Mouse (Mus musculus) stomach, embryonic 15.5 days (tissue): Measurements from ENCODE around the gene Entpd3. TPM values are rescaled to one million over a fixed set of nuclear protein-coding genes. Genes with fewer than 3 reads are reported as not detected.

Experiments
- ATAC-seq: fragments of 200-750 bp; cut with Nextera tagmentation; 2 replicates; pipeline ENCODE4 v1.8.0; 2017; ENCODE audit warnings: low read depth, moderate number of reproducible peaks, moderate TSS enrichment; ENCODE audit not compliant: insufficient read depth, low FRiP score
- H3K27ac ChIP-seq: fragments of 300-500 bp; sonication (generic); 2 replicates; pipeline ENCODE4 v1.5.1; 2015; ENCODE audit warnings: mild to moderate bottlenecking, inconsistent platforms
- H3K27me3 ChIP-seq: fragments of 300-500 bp; sonication (generic); replicated peaks from 2 replicates; pipeline ENCODE4 v1.6.1; 2015; ENCODE audit warnings: inconsistent platforms
- H3K36me3 ChIP-seq: fragments of 300-500 bp; sonication (generic); 2 replicates; pipeline ENCODE4 v1.6.1; 2015; ENCODE audit warnings: inconsistent platforms
- H3K4me1 ChIP-seq: fragments of 300-500 bp; sonication (generic); 2 replicates; pipeline ENCODE4 v1.6.1; 2015; ENCODE audit warnings: inconsistent platforms
- H3K4me2 ChIP-seq: fragments of 300-500 bp; sonication (generic); 2 replicates; pipeline ENCODE4 v1.6.1; 2015; ENCODE audit warnings: mild to moderate bottlenecking, inconsistent platforms
- H3K4me3 ChIP-seq: fragments of 300-500 bp; sonication (generic); replicated peaks from 2 replicates; pipeline ENCODE4 v1.5.1; 2015; ENCODE audit warnings: inconsistent platforms
- H3K9ac ChIP-seq: fragments of 300-500 bp; sonication (generic); 2 replicates; pipeline ENCODE4 v1.6.1; 2015; ENCODE audit warnings: inconsistent platforms
- H3K9me3 ChIP-seq: fragments of 300-500 bp; sonication (generic); 2 replicates; pipeline ENCODE4 v1.6.1; 2016; ENCODE audit warnings: inconsistent platforms
- WGBS: fragments of 180-500 bp; shearing (Covaris S2); methylation state at CpG from one replicate; pipeline ENCODE4 v1.1.7; 2015; 5-methylcytosine and 5-hydroxymethylcytosine counted together
- polyA plus RNA-seq: library from polyadenylated mRNA; unstranded; fragments of >200 nt; fragmentation: Nextera tagmentation; extraction: Ambion mirVana; gene quantifications from 2 replicates; pipeline ENCODE4 v1.2.1, GENCODE M21; 2015

Entpd3 gene
- polyA plus RNA-seq, 1 experiment from 2014 or later = 5.5 TPM

GRCm38 (mm10) chr9:120570741-120571592, 31.3 kb downstream of the Entpd3 start, which contains the start of gene Rpl14:
Gene Rpl14, plus strand, starts transcription at chr9:120571444.
- H3K9me3 ChIP-seq = no peaks in the 10 kb centered on the region
- peak; percentile 95 for ATAC-seq
- H3K4me2 ChIP-seq = peak within 1 kb of the TSS; percentile 82
- peaks cover 26% of the 10 kb centered on the region; the same call in 1 of the 2 replicates for H3K4me1 ChIP-seq
- 5% methylated on average over 43 of the region's 43 CpGs for WGBS
- H3K9ac ChIP-seq = peak within 1 kb of the TSS; percentile 96
- H3K36me3 ChIP-seq = peaks cover 28% of the 10 kb centered on the region
- H3K4me3 ChIP-seq = peak within 1 kb of the TSS; percentile 96
- no peaks in the 10 kb centered on the region for H3K27me3 ChIP-seq
- H3K27ac ChIP-seq = peak within 1 kb of the TSS; percentile 75

DNA sequence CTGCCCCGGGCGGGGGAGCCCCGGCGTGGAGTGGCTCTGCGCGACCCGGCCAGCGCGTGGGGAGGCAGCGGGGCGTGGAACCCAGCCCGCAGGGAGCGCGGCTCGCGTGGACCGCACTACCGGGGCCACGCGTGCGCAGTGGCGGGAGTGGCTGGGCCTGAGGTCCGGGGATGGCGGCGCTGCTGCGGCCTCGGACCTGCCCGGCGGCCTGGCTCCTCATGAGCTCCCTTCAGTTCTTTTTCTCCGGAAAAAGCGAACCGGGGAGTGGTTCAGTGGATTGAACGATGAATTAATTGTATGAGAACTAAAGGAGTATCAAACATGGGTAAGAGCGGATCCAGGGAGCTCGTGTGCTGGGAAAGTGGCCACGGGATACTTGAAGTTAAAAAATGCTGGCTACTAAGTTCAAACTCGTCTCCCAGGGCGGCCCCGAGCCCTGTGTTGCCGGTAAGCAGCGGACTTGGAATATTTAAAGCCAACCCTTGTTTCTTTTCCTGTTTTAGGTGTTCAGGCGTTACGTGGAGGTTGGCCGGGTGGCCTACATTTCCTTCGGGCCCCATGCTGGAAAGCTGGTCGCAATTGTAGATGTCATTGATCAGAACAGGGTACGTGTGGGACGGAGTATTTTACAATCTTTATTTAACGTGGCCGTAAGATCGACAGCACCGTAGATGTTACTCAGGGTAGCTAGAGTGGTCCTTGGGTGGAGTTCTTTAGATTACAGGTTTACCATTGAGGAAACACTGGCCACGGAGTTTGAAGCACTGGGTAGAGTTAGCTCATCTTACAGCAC, 32.2 kb downstream of the Entpd3 start:
- H3K27ac ChIP-seq = peak overlapping the region; percentile 75
- peaks cover 32% of the 10 kb centered on the region for H3K4me1 ChIP-seq
- peaks cover 28% of the 10 kb centered on the region for H3K36me3 ChIP-seq
- H3K27me3 ChIP-seq = no peaks in the 10 kb centered on the region
- peak overlapping the region; percentile 96 for H3K4me3 ChIP-seq
- H3K9me3 ChIP-seq = no peaks in the 10 kb centered on the region
- peak overlapping the region; percentile 96 for H3K9ac ChIP-seq
- H3K4me2 ChIP-seq = peak overlapping the region; percentile 69
- under 1% methylated on average over 52 of the region's 53 CpGs for WGBS
- peak; percentile 76 for ATAC-seq

DNA sequence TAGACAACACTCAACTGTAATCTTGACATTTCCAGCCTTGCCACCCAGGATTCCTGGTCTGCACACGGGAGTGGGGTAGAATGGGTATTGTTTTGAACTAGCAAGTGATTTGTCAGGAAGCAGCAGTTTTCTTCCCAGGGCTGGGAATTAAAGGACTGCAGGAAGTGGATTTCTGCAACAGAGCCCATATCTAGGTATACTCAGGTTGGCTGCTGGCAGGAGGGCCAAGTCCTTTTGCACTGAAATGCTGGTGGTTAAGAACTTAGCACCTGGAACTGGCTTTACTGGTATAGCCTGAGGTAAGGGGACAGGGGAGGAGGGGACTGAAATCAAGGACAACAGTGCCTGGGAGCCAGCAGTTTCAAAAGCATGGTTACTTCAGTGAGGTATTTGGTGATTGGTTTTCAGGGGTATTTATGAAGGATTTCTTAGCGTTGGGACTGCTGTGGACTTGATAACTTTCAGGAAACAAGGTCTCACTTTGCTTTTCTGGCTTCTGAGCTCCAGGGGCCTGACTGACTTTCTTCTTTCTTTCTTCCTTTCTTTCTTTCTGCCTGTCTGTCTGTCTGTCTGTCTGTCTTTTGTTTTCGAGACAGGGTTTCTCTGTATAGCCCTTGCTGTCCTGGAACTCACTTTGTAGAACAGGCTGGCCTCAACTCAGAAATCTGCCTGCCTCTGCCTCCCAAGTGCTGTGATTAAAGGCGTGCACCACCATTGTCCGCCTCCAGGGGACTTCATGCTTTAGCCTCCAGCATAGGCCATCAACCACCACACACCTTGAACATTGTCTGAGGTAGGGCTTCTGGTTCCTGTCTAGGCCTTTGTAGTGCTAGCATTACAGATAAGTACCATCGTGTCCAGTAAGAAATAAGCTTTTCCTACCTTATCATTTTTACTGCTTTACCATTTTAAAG, 36.4 kb downstream of the Entpd3 start:
- Histone ChIP-seq H3K9me3 (no peaks in the 10 kb centered on the region), H3K9ac (no peak overlapping the region), H3K36me3 (peaks cover 28% of the 10 kb centered on the region), H3K4me3 (no peak overlapping the region; the same call in 1 of the 2 replicates), H3K4me2 (peak overlapping the region; percentile 89; the same call in 1 of the 2 replicates), H3K4me1 (peaks cover 30% of the 10 kb centered on the region), H3K27ac (peak overlapping the region; percentile 44; the same call in 1 of the 2 replicates), H3K27me3 (no peaks in the 10 kb centered on the region)
- 55% methylated on average over 6 of the region's 6 CpGs for WGBS
- no peak for ATAC-seq

- Histone ChIP-seq H3K27ac (peak overlapping the region; percentile 44; the same call in 1 of the 2 replicates), H3K9ac (no peak overlapping the region), H3K27me3 (no peaks in the 10 kb centered on the region), H3K4me2 (peak overlapping the region; percentile 89), H3K36me3 (peaks cover 28% of the 10 kb centered on the region), H3K4me1 (peaks cover 30% of the 10 kb centered on the region), H3K4me3 (peak overlapping the region; percentile 72), H3K9me3 (no peaks in the 10 kb centered on the region)
- ATAC-seq = no peak
- 2% methylated on average over 4 of the region's 4 CpGs for WGBS
Measured at GRCm38 (mm10) chr9:120576662-120577013, 37.0 kb downstream of the Entpd3 start.

DNA sequence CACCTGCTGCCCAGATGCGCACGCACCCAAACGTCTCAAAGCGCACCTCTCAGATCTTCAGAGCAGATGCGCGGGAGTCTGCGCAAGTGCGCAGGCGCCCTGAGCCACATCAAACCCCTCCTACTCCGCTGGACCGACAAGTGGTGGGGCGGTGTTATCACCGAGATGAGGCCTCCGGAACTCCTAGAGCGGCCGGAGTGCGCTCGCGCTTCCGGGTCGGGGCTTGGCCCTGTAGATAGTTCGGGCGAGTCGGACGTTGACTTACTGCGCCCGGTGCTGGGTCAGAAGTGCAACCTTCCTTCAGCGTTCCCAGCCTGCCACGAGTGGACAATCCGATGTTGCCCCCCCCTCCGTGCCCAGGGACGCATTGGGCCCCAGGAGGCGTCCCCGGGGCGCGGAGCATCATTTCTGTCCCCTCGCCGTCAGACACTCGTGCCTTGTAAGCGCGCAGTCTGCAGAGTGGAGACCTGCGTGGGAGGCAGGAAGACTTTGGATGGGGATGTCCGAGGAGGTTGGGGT, 37.6 kb downstream of the Entpd3 start:
- no peaks in the 10 kb centered on the region for H3K27me3 ChIP-seq
- H3K4me3 ChIP-seq = peak overlapping the region; percentile 72
- peak overlapping the region; percentile 75 for H3K27ac ChIP-seq
- H3K4me2 ChIP-seq = peak overlapping the region; percentile 89
- under 1% methylated on average over 43 of the region's 43 CpGs for WGBS
- no peaks in the 10 kb centered on the region for H3K9me3 ChIP-seq
- peaks cover 28% of the 10 kb centered on the region for H3K36me3 ChIP-seq
- H3K4me1 ChIP-seq = peaks cover 32% of the 10 kb centered on the region
- ATAC-seq = peak; percentile 91
- peak overlapping the region; percentile 65 for H3K9ac ChIP-seq

DNA sequence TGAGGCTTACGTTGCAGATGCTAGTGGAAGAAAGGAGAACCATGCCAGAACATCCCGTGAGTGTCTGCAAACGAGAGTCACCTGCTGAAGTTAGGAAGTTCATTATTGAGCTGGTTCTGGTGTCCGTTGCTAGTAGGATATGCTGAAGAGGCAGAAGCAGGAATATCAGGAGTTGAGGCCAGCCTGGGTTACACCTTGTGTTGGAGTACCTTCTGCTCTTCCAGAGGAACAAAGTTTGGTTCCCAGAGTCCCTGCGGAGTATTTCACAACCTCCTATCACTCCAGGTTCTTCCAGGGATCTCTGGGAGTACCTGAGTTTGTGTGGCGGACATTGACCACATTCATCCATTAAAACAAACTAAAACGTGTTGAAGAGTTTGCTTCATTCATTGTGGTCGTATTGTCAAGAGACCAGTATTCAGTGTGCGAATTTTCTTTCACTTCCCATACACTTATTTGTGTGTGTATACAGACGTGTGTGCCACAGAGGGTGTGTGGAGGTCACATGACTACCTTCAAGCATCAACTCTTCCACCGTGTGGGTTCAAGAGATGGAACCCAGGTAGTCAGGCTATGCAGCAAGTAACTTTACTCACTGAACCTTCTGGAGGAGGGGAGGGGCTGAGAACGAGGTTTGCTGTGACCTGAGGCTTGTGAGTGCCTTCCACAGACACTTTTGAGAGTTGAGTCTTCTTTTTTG, 38.2 kb downstream of the Entpd3 start:
- no peak for ATAC-seq
- Histone ChIP-seq H3K36me3 (peaks cover 28% of the 10 kb centered on the region), H3K9ac (peak overlapping the region; percentile 65), H3K4me1 (peaks cover 30% of the 10 kb centered on the region), H3K27me3 (no peaks in the 10 kb centered on the region), H3K4me3 (peak overlapping the region; percentile 72), H3K27ac (peak overlapping the region; percentile 75), H3K4me2 (peak overlapping the region; percentile 89), H3K9me3 (no peaks in the 10 kb centered on the region)
- WGBS = 46% methylated on average over 12 of the region's 12 CpGs

GRCm38 (mm10) chr9:120578701-120579100, 39.1 kb downstream of the Entpd3 start:
- Histone ChIP-seq H3K9me3 (no peaks in the 10 kb centered on the region), H3K27me3 (no peaks in the 10 kb centered on the region), H3K4me1 (peaks cover 28% of the 10 kb centered on the region), H3K27ac (no peak overlapping the region), H3K9ac (no peak overlapping the region), H3K36me3 (peaks cover 19% of the 10 kb centered on the region), H3K4me2 (no peak overlapping the region), H3K4me3 (no peak overlapping the region)
- WGBS = 31% methylated on average over 6 of the region's 6 CpGs
- ATAC-seq = no peak

GRCm38 (mm10) chr9:120579808-120580207, 40.2 kb downstream of the Entpd3 start:
- H3K4me2 ChIP-seq = no peak overlapping the region
- WGBS = 76% methylated on average over 7 of the region's 7 CpGs
- no peaks in the 10 kb centered on the region for H3K27me3 ChIP-seq
- H3K4me3 ChIP-seq = no peak overlapping the region
- no peak overlapping the region for H3K9ac ChIP-seq
- ATAC-seq = no peak
- no peaks in the 10 kb centered on the region for H3K9me3 ChIP-seq
- H3K4me1 ChIP-seq = peaks cover 28% of the 10 kb centered on the region
- no peak overlapping the region for H3K27ac ChIP-seq
- peaks cover 8% of the 10 kb centered on the region; the same call in 1 of the 2 replicates for H3K36me3 ChIP-seq

- H3K4me3 ChIP-seq = peak overlapping the region; percentile 40
- H3K9me3 ChIP-seq = no peaks in the 10 kb centered on the region
- no peaks in the 10 kb centered on the region for H3K27me3 ChIP-seq
- H3K27ac ChIP-seq = peak overlapping the region; percentile 82
- H3K9ac ChIP-seq = no peak overlapping the region
- no peaks in the 10 kb centered on the region for H3K36me3 ChIP-seq
- H3K4me2 ChIP-seq = peak overlapping the region; percentile 88
- ATAC-seq = peak; percentile 73
- 15% methylated on average over 21 of the region's 21 CpGs for WGBS
- peaks cover 17% of the 10 kb centered on the region for H3K4me1 ChIP-seq
Measured at GRCm38 (mm10) chr9:120581941-120582618, 42.5 kb downstream of the Entpd3 start.

DNA sequence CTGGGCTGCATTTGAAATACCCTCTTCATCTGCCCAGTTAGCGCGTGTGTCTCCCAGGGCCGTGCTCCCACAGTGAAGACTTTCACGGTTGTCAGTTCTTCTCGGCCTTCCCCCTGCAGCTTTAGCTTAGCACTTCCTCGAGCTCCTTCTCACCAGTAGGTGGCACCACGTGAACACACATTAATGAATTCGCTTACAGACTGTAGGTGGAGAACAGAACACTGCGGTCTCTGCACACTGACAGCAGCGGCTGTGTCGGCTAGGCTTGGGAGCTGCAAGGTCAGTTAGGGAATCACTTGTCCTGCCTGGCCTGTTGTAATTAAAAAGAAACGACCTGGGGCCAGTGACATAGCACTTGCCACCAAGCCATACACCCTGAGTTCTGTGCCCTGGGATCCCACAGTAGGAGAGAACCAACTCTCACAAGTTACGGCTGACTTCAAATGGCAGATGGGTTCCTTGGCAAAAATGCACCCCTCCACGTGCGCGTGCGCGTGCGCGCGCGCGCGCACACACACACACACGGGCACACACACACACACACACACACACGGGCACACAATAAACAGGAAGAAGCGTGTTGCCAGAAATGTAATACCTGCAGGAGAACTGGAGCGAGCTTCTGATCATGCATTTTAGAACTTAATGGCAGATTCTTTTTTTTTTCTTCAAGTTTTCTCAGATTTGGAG, 43.1 kb downstream of the Entpd3 start:
- peak; percentile 86 for ATAC-seq
- WGBS = 9% methylated on average over 28 of the region's 28 CpGs
- Histone ChIP-seq H3K4me2 (peak overlapping the region; percentile 88), H3K27me3 (no peaks in the 10 kb centered on the region), H3K9me3 (no peaks in the 10 kb centered on the region), H3K9ac (no peak overlapping the region), H3K4me3 (peak overlapping the region; percentile 40), H3K27ac (peak overlapping the region; percentile 82), H3K36me3 (no peaks in the 10 kb centered on the region), H3K4me1 (peaks cover 13% of the 10 kb centered on the region)
